Mouse (Mus musculus): Measurements from ENCODE around the gene Rabep1. TPM values are rescaled to one million over a fixed set of nuclear protein-coding genes. Genes with fewer than 3 reads are reported as not detected.
"Not testable (repeated sequence)": the region's sequence is repeated elsewhere in the genome, so short reads cannot be mapped to it uniquely, and the experiment has no call there.

The Rabep1 gene
- polyA plus RNA-seq, 1 experiment from 2014 or later: 27.7 TPM

GRCm38 (mm10) chr11:70845457-70845978 is 940 bp downstream of the Rabep1 start:
- H3K27ac ChIP-seq (replicated peaks in 1 of 2; ENCODE audit: control insufficient read depth in 1 of 2, insufficient read depth in 1 of 2, low read depth in 2 of 2, low read length in 2 of 2): no peak overlapping the region; a peak in 1 of 4 replicates
- H3K4me1 ChIP-seq (ENCODE audit: control insufficient read depth in 2 of 2, insufficient read depth in 2 of 2, low read length in 2 of 2): peaks cover 5 to 8% of the 10 kb centered on the region in 2 experiments
- no peak for ATAC-seq (ENCODE audit: insufficient number of reproducible peaks, insufficient read depth, low FRiP score, low read depth)
- H3K27me3 ChIP-seq (ENCODE audit: control insufficient read depth, insufficient read depth, low read length): no peaks in the 10 kb centered on the region
- peak overlapping the region; percentile 79 to 96 for H3K4me3 ChIP-seq (ENCODE audit: control insufficient read depth in 1 of 2, insufficient read depth in 1 of 2, low read depth in 1 of 2, low read length in 2 of 2)
- H3K9ac ChIP-seq (ENCODE audit: low read length): peak overlapping the region; percentile 96
- 3% methylated on average over 19 of the region's 19 CpGs for WGBS
- H3K36me3 ChIP-seq (ENCODE audit: control insufficient read depth, insufficient read depth, low read length): no peaks in the 10 kb centered on the region
- H3K9me3 ChIP-seq (ENCODE audit: control insufficient read depth, low read length): no peaks in the 10 kb centered on the region
- H3K4me2 ChIP-seq (ENCODE audit: low read length): peak overlapping the region; percentile 82

DNA sequence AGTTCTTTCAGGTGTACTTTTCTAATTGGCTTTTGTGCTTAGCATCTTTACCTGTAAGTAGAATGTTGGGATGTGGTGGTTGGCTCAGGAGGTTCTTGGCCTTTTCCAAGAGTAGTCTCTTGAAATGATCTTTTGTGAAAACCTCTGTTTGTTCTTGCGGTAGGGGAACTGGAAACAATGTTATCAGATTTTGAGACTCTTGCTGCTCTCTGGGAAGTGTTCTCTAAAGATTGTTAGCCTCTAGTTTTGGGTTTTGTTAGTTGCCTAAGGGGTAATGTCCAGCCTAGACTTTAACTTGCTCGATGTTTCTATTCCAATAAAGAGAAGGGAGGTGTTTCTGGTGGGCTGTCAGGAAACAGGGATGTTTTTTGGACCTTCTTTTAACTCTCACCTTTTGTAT is 1.5 kb downstream of the Rabep1 start:
- Histone ChIP-seq H3K4me3 (ENCODE audit: control insufficient read depth in 1 of 2, insufficient read depth in 1 of 2, low read depth in 1 of 2, low read length in 2 of 2) (peak overlapping the region; percentile 79 to 96; a peak in 3 of 4 replicates), H3K27me3 (ENCODE audit: control insufficient read depth, insufficient read depth, low read length) (no peaks in the 10 kb centered on the region), H3K36me3 (ENCODE audit: control insufficient read depth, insufficient read depth, low read length) (no peaks in the 10 kb centered on the region), H3K27ac (replicated peaks in 1 of 2; ENCODE audit: control insufficient read depth in 1 of 2, insufficient read depth in 1 of 2, low read depth in 2 of 2, low read length in 2 of 2) (no peak overlapping the region), H3K9me3 (ENCODE audit: control insufficient read depth, low read length) (no peaks in the 10 kb centered on the region), H3K9ac (ENCODE audit: low read length) (peak overlapping the region; percentile 96), H3K4me2 (ENCODE audit: low read length) (peak overlapping the region; percentile 82), H3K4me1 (ENCODE audit: control insufficient read depth in 2 of 2, insufficient read depth in 2 of 2, low read length in 2 of 2) (peaks cover 5 to 8% of the 10 kb centered on the region in 2 experiments)
- 43% methylated on average over 2 of the region's 2 CpGs for WGBS
- ATAC-seq (ENCODE audit: insufficient number of reproducible peaks, insufficient read depth, low FRiP score, low read depth): no peak

DNA sequence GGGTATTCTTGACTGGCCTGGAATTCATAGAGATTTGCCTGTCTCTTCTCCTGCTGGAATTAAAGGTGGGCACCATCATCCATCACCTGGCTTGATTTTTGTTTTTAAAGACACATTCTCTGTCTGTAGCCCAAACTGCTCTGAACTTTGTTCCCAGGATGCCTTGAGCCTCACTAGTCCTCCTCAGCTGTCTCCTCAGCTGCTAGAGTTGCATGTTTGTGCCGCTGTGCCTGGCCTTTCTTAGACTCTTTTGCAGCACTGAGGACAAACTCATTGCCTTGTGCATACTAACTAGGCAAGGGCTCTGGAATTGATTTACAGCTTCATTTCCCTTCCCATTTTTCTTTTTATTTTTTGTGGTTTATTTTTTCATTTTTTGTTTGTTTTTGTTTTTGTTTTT is 15.8 kb downstream of the Rabep1 start:
- H3K9ac ChIP-seq (ENCODE audit: low read length): no peak overlapping the region
- no peak for ATAC-seq (ENCODE audit: insufficient number of reproducible peaks, insufficient read depth, low FRiP score, low read depth)
- WGBS: 89% methylated on average over 1 of the region's 1 CpGs
- H3K4me2 ChIP-seq (ENCODE audit: low read length): no peak overlapping the region
- no peak overlapping the region for H3K27ac ChIP-seq (replicated peaks in 1 of 2; ENCODE audit: control insufficient read depth in 1 of 2, insufficient read depth in 1 of 2, low read depth in 2 of 2, low read length in 2 of 2)
- H3K9me3 ChIP-seq (ENCODE audit: control insufficient read depth, low read length): no peaks in the 10 kb centered on the region
- H3K36me3 ChIP-seq (ENCODE audit: control insufficient read depth, insufficient read depth, low read length): no peaks in the 10 kb centered on the region
- H3K27me3 ChIP-seq (ENCODE audit: control insufficient read depth, insufficient read depth, low read length): no peaks in the 10 kb centered on the region
- H3K4me3 ChIP-seq (ENCODE audit: control insufficient read depth in 1 of 2, insufficient read depth in 1 of 2, low read depth in 1 of 2, low read length in 2 of 2): no peak overlapping the region
- H3K4me1 ChIP-seq (ENCODE audit: control insufficient read depth in 2 of 2, insufficient read depth in 2 of 2, low read length in 2 of 2): peaks cover 0 to 8% of the 10 kb centered on the region in 2 experiments; a peak in 2 of 4 replicates

- not testable (repeated sequence) for H3K27ac ChIP-seq (replicated peaks in 1 of 2; ENCODE audit: control insufficient read depth in 1 of 2, insufficient read depth in 1 of 2, low read depth in 2 of 2, low read length in 2 of 2); H3K9ac ChIP-seq (ENCODE audit: low read length); ATAC-seq (ENCODE audit: insufficient number of reproducible peaks, insufficient read depth, low FRiP score, low read depth); H3K4me2 ChIP-seq (ENCODE audit: low read length); H3K4me3 ChIP-seq (ENCODE audit: control insufficient read depth in 1 of 2, insufficient read depth in 1 of 2, low read depth in 1 of 2, low read length in 2 of 2); H3K9me3 ChIP-seq (ENCODE audit: control insufficient read depth, low read length); H3K27me3 ChIP-seq (ENCODE audit: control insufficient read depth, insufficient read depth, low read length); H3K36me3 ChIP-seq (ENCODE audit: control insufficient read depth, insufficient read depth, low read length); H3K4me1 ChIP-seq (ENCODE audit: control insufficient read depth in 2 of 2, insufficient read depth in 2 of 2, low read length in 2 of 2)
- 68% methylated on average over 2 of the region's 2 CpGs for WGBS
Measured at GRCm38 (mm10) chr11:70863204-70863603, 18.6 kb downstream of the Rabep1 start.

DNA sequence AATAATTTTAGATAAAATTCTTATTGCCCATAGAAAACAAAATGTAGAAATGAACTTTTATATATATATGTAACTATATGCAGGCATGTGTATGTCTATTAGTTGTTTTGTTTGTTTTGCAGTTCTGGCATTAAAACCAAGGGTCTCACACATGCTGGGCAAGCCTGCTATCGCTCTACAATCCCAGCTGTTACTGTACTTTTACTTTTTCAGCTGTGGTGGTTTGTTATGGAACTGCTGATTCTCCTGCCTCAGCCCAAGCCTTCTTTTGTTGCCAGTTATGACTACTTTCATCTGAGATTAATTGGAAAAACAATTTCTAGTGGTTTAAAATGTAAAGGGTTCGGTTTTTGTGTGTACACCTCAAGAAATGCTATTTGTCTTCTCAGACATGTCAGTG is 20.6 kb downstream of the Rabep1 start:
- 92% methylated on average over 2 of the region's 2 CpGs for WGBS
- Histone ChIP-seq H3K9me3 (ENCODE audit: control insufficient read depth, low read length) (no peaks in the 10 kb centered on the region), H3K4me1 (ENCODE audit: control insufficient read depth in 2 of 2, insufficient read depth in 2 of 2, low read length in 2 of 2) (peaks cover 2 to 6% of the 10 kb centered on the region in 2 experiments; a peak in 3 of 4 replicates), H3K4me2 (ENCODE audit: low read length) (no peak overlapping the region), H3K27me3 (ENCODE audit: control insufficient read depth, insufficient read depth, low read length) (no peaks in the 10 kb centered on the region), H3K4me3 (ENCODE audit: control insufficient read depth in 1 of 2, insufficient read depth in 1 of 2, low read depth in 1 of 2, low read length in 2 of 2) (no peak overlapping the region), H3K9ac (ENCODE audit: low read length) (no peak overlapping the region), H3K27ac (replicated peaks in 1 of 2; ENCODE audit: control insufficient read depth in 1 of 2, insufficient read depth in 1 of 2, low read depth in 2 of 2, low read length in 2 of 2) (no peak overlapping the region), H3K36me3 (ENCODE audit: control insufficient read depth, insufficient read depth, low read length) (no peaks in the 10 kb centered on the region)
- ATAC-seq (ENCODE audit: insufficient number of reproducible peaks, insufficient read depth, low FRiP score, low read depth): no peak

GRCm38 (mm10) chr11:70869263-70869662 is 24.7 kb downstream of the Rabep1 start:
- WGBS: 79% methylated on average over 3 of the region's 3 CpGs
- no peak for ATAC-seq (ENCODE audit: insufficient number of reproducible peaks, insufficient read depth, low FRiP score, low read depth)
- Histone ChIP-seq H3K27me3 (ENCODE audit: control insufficient read depth, insufficient read depth, low read length) (no peaks in the 10 kb centered on the region), H3K27ac (replicated peaks in 1 of 2; ENCODE audit: control insufficient read depth in 1 of 2, insufficient read depth in 1 of 2, low read depth in 2 of 2, low read length in 2 of 2) (no peak overlapping the region), H3K4me2 (ENCODE audit: low read length) (no peak overlapping the region), H3K9me3 (ENCODE audit: control insufficient read depth, low read length) (no peaks in the 10 kb centered on the region), H3K9ac (ENCODE audit: low read length) (no peak overlapping the region), H3K4me3 (ENCODE audit: control insufficient read depth in 1 of 2, insufficient read depth in 1 of 2, low read depth in 1 of 2, low read length in 2 of 2) (no peak overlapping the region), H3K4me1 (ENCODE audit: control insufficient read depth in 2 of 2, insufficient read depth in 2 of 2, low read length in 2 of 2) (peaks cover 5 to 18% of the 10 kb centered on the region in 2 experiments), H3K36me3 (ENCODE audit: control insufficient read depth, insufficient read depth, low read length) (no peaks in the 10 kb centered on the region)

GRCm38 (mm10) chr11:70869811-70870210 is 25.2 kb downstream of the Rabep1 start:
- WGBS: 87% methylated on average over 2 of the region's 2 CpGs
- no peaks in the 10 kb centered on the region for H3K9me3 ChIP-seq (ENCODE audit: control insufficient read depth, low read length)
- H3K4me3 ChIP-seq (ENCODE audit: control insufficient read depth in 1 of 2, insufficient read depth in 1 of 2, low read depth in 1 of 2, low read length in 2 of 2): no peak overlapping the region
- H3K4me1 ChIP-seq (ENCODE audit: control insufficient read depth in 2 of 2, insufficient read depth in 2 of 2, low read length in 2 of 2): peaks cover 5 to 18% of the 10 kb centered on the region in 2 experiments
- H3K4me2 ChIP-seq (ENCODE audit: low read length): no peak overlapping the region
- no peak for ATAC-seq (ENCODE audit: insufficient number of reproducible peaks, insufficient read depth, low FRiP score, low read depth)
- no peaks in the 10 kb centered on the region for H3K36me3 ChIP-seq (ENCODE audit: control insufficient read depth, insufficient read depth, low read length)
- no peaks in the 10 kb centered on the region for H3K27me3 ChIP-seq (ENCODE audit: control insufficient read depth, insufficient read depth, low read length)
- no peak overlapping the region for H3K9ac ChIP-seq (ENCODE audit: low read length)
- no peak overlapping the region for H3K27ac ChIP-seq (replicated peaks in 1 of 2; ENCODE audit: control insufficient read depth in 1 of 2, insufficient read depth in 1 of 2, low read depth in 2 of 2, low read length in 2 of 2)

DNA sequence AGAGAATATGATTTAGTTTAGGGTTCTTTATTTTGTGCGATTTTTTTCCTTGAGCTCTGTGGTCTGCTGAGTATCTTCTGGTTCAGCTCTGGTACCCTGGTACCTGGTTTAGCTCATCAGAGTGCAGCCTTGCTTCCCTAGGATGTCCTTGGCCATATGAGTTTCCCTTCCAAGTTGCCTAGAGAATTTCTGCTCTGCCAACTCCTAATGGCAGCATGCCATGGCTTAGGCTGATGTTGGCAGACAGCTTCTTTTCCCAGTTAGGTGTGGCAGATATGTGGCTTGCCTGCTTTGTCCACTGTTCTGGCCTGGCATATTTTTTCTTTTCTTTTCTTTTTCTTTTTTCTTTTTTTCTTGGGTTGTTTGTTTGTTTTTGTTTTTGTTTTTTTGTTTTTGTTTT is 25.8 kb downstream of the Rabep1 start:
- Histone ChIP-seq H3K4me1 (ENCODE audit: control insufficient read depth in 2 of 2, insufficient read depth in 2 of 2, low read length in 2 of 2) (peaks cover 5 to 18% of the 10 kb centered on the region in 2 experiments), H3K9me3 (ENCODE audit: control insufficient read depth, low read length) (no peaks in the 10 kb centered on the region), H3K36me3 (ENCODE audit: control insufficient read depth, insufficient read depth, low read length) (no peaks in the 10 kb centered on the region), H3K4me3 (ENCODE audit: control insufficient read depth in 1 of 2, insufficient read depth in 1 of 2, low read depth in 1 of 2, low read length in 2 of 2) (no peak overlapping the region), H3K9ac (ENCODE audit: low read length) (no peak overlapping the region), H3K27ac (replicated peaks in 1 of 2; ENCODE audit: control insufficient read depth in 1 of 2, insufficient read depth in 1 of 2, low read depth in 2 of 2, low read length in 2 of 2) (no peak overlapping the region), H3K4me2 (ENCODE audit: low read length) (no peak overlapping the region), H3K27me3 (ENCODE audit: control insufficient read depth, insufficient read depth, low read length) (no peaks in the 10 kb centered on the region)
- no peak for ATAC-seq (ENCODE audit: insufficient number of reproducible peaks, insufficient read depth, low FRiP score, low read depth)
- WGBS: 80% methylated on average over 1 of the region's 1 CpGs
